Mouse (Mus musculus) erythroid progenitor cell, adult 5-6 weeks (primary cell): ENCODE data around the gene Cdh23. TPM values are rescaled to one million over a fixed set of nuclear protein-coding genes. Genes with fewer than 3 reads are reported as not detected.

ENCODE experiments used
- ATAC-seq: replicated peaks from 2 replicates; pipeline ENCODE4 v1.8.0; 2016; ENCODE audit warnings: moderate number of reproducible peaks, mild to moderate bottlenecking, moderate TSS enrichment, inconsistent platforms; ENCODE audit not compliant: poor library complexity, low FRiP score, severe bottlenecking
- total RNA-seq, 2 experiments: library from RNA; stranded (forward) in 1 of 2; stranded (reverse) in 1 of 2; fragments of 150-400 nt in 1 of 2; fragments of 186-747, 209-891 nt in 1 of 2; gene quantifications; 2 replicates each; pipeline versions ENCODE4 v1.2.3 to v1.2.4; 2015 to 2017; ENCODE audit warnings: low replicate concordance in 2 of 2

Gene Cdh23
- total RNA-seq, 2 experiments from 2014 or later = not detected

GRCm38 (mm10) chr10:60422756-60423155 is 273.5 kb downstream of the Cdh23 start:
- no peak for ATAC-seq

- 0 out of 2 replicates have a peak, but pooled peaks have one; percentile 27 for ATAC-seq
Measured at GRCm38 (mm10) chr10:60419624-60420023, 276.7 kb downstream of the Cdh23 start.

GRCm38 (mm10) chr10:60418137-60418536 is 278.2 kb downstream of the Cdh23 start:
- peak; percentile 57; the same call in 1 of the 2 replicates for ATAC-seq

GRCm38 (mm10) chr10:60417041-60417440 is 279.2 kb downstream of the Cdh23 start:
- no peak for ATAC-seq

- ATAC-seq = no peak
Measured at GRCm38 (mm10) chr10:60413756-60414155, 282.5 kb downstream of the Cdh23 start.

- no peak for ATAC-seq
Measured at GRCm38 (mm10) chr10:60411794-60412193, 284.5 kb downstream of the Cdh23 start.

- ATAC-seq = peak; percentile 68
Measured at GRCm38 (mm10) chr10:60407831-60408230, 288.5 kb downstream of the Cdh23 start.

- ATAC-seq = no peak
Measured at GRCm38 (mm10) chr10:60405460-60406177, 290.7 kb downstream of the Cdh23 start.

GRCm38 (mm10) chr10:60400507-60401295 is 295.6 kb downstream of the Cdh23 start:
- no peak for ATAC-seq

GRCm38 (mm10) chr10:60399449-60399848 is 296.8 kb downstream of the Cdh23 start, which contains the start of gene Gm17455:
Gene Gm17455 (plus strand): TSS chr10:60399726.
- ATAC-seq = no peak

- no peak for ATAC-seq
Measured at GRCm38 (mm10) chr10:60398051-60398814, 298.1 kb downstream of the Cdh23 start.

- ATAC-seq = no peak
Measured at GRCm38 (mm10) chr10:60395605-60396004, 300.7 kb downstream of the Cdh23 start.

GRCm38 (mm10) chr10:60394936-60395335 is 301.4 kb downstream of the Cdh23 start:
- no peak for ATAC-seq

GRCm38 (mm10) chr10:60391661-60392060 is 304.6 kb downstream of the Cdh23 start:
- ATAC-seq = no peak

GRCm38 (mm10) chr10:60390904-60391420 is 305.3 kb downstream of the Cdh23 start:
- no peak for ATAC-seq

GRCm38 (mm10) chr10:60390177-60390903 is 305.9 kb downstream of the Cdh23 start:
- ATAC-seq = no peak

- ATAC-seq = no peak
Measured at GRCm38 (mm10) chr10:60389447-60389865, 306.8 kb downstream of the Cdh23 start.

GRCm38 (mm10) chr10:60388332-60388731 is 308.0 kb downstream of the Cdh23 start:
- ATAC-seq = no peak
